Mouse (Mus musculus) ES-Bruce4 (cell line): Measurements from ENCODE around the gene Dysf. TPM values are rescaled to one million over a fixed set of nuclear protein-coding genes. Genes with fewer than 3 reads are reported as not detected.

ENCODE experiments used
- H3K27ac ChIP-seq: 2 replicates; pipeline ENCODE4 v1.5.1; 2012; ENCODE audit warnings: low read length, inconsistent platforms; ENCODE audit not compliant: insufficient read depth
- H3K27me3 ChIP-seq: 2 replicates; pipeline ENCODE4 v1.6.1; 2012; ENCODE audit warnings: mild to moderate bottlenecking, low read length, inconsistent platforms; ENCODE audit not compliant: control insufficient read depth, poor library complexity, insufficient read depth, severe bottlenecking
- H3K36me3 ChIP-seq: 2 replicates; pipeline ENCODE4 v1.6.1; 2012; ENCODE audit warnings: inconsistent platforms, mild to moderate bottlenecking, low read length, moderate library complexity; ENCODE audit not compliant: control insufficient read depth, poor library complexity, insufficient read depth, severe bottlenecking
- H3K4me1 ChIP-seq: one replicate; pipeline ENCODE4 v1.8.1; 2011; ENCODE audit warnings: low read length; ENCODE audit not compliant: control insufficient read depth, insufficient read depth
- H3K4me3 ChIP-seq: 2 replicates; pipeline ENCODE4 v1.5.1; 2011; ENCODE audit warnings: low read depth, mild to moderate bottlenecking, low read length
- H3K9ac ChIP-seq: 2 replicates; pipeline ENCODE4 v1.6.1; 2012; ENCODE audit warnings: low read depth, mild to moderate bottlenecking, inconsistent platforms; ENCODE audit not compliant: poor library complexity, severe bottlenecking
- H3K9me3 ChIP-seq: replicated peaks from 2 replicates; pipeline ENCODE4 v1.6.1; 2012; ENCODE audit warnings: mild to moderate bottlenecking, low read length, inconsistent platforms; ENCODE audit not compliant: control insufficient read depth, poor library complexity, insufficient read depth, severe bottlenecking
- CTCF ChIP-seq: IDR thresholded peaks from one replicate; pipeline ENCODE4 v1.8.1; 2011; ENCODE audit warnings: low read depth, low read length
- EP300 ChIP-seq: IDR thresholded peaks from 2 replicates; pipeline ENCODE4 v1.6.1; 2011; ENCODE audit warnings: low read depth, low read length; ENCODE audit not compliant: insufficient read depth
- POLR2A ChIP-seq: IDR thresholded peaks from one replicate; pipeline ENCODE4 v1.8.1; 2011; ENCODE audit warnings: low read length; ENCODE audit not compliant: insufficient read depth
- polyA plus RNA-seq: library from polyadenylated mRNA; stranded (reverse); fragments of >200 nt; gene quantifications from 2 replicates; pipeline ENCODE4 v1.2.4, GENCODE M21; 2011; ENCODE audit warnings: low read depth; ENCODE audit not compliant: missing spikeins, insufficient read depth, insufficient read length

Dysf gene
- polyA plus RNA-seq, 1 experiment: 18.5 TPM

DNA sequence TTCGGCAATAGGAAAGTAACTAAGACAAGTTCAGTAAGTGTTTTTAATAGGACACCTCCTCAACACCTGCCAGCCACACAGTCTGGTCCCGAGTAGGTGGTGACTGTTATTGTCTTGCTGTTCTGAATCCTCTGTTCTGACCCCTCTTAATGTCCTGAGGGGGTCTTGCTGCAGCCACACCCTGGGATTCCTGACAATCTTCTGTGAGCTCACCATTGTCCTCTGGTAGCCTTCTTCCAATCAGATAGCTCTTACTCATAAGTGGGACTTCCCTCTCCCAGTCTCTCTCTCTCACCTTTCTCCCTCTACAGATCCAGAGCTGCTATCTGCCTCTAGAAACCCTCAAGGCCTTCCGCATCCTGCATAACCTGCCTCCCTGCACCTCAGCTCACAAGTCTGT is 36.3 kb downstream of the Dysf start:
- Histone ChIP-seq H3K27me3 (no peaks in the 10 kb centered on the region), H3K9me3 (no peaks in the 10 kb centered on the region), H3K36me3 (no peaks in the 10 kb centered on the region), H3K27ac (peak overlapping the region; percentile 82), H3K9ac (no peak overlapping the region), H3K4me1 (peaks cover 6% of the 10 kb centered on the region), H3K4me3 (no peak overlapping the region)
- TF ChIP-seq EP300: peak; percentile 84
- no peak for TF ChIP-seq POLR2A

DNA sequence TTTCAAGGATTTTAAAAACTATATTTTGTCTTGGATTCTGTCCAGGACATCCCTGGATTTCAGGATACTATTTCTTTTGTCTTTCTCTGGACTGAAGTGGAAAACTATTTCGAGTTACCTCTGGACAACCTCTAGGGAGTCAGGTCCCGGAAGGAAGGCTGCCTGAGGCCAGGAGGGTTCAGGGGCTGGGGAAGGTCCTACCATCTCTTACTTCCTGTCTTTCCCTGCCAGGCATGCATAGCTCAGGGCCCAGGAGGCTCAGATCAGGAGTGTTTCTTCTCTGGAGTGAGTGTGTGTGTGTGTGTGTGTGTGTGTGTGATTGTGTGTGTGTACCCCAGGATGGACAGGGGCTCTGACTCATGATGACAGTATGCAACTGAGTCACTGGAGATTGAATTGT is 40.5 kb downstream of the Dysf start:
- Histone ChIP-seq H3K9ac (no peak overlapping the region), H3K36me3 (no peaks in the 10 kb centered on the region), H3K4me3 (no peak overlapping the region), H3K9me3 (no peaks in the 10 kb centered on the region), H3K4me1 (peaks cover 11% of the 10 kb centered on the region), H3K27ac (no peak overlapping the region), H3K27me3 (no peaks in the 10 kb centered on the region)
- TF ChIP-seq CTCF: no peak
- TF ChIP-seq POLR2A: no peak
- no peak for TF ChIP-seq EP300

DNA sequence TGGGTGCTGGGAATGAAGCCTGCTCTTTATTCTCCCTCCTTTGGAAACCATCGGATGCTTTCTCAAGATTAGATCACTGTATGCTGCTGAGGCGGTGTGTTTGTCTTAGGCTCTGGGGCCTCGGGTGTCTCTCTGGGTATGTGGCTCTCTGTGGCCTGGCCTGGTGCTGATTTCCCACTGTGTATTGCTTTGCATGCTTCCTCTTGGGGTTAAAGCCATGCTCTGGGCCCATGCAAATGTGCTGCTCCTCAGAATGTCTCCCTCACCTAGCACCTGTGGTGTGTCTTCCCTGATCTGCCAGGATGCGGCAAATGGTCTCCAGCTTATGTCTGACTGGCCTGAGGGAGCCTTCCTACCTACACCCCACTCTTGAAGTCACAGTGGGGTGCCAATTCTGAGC is 41.8 kb downstream of the Dysf start:
- Histone ChIP-seq H3K4me1 (peaks cover 14% of the 10 kb centered on the region), H3K9me3 (no peaks in the 10 kb centered on the region), H3K27ac (peak overlapping the region; percentile 23; the same call in 1 of the 2 replicates), H3K27me3 (no peaks in the 10 kb centered on the region), H3K4me3 (no peak overlapping the region), H3K9ac (no peak overlapping the region), H3K36me3 (no peaks in the 10 kb centered on the region)
- TF ChIP-seq CTCF (no peak), POLR2A (no peak), EP300 (no peak)

DNA sequence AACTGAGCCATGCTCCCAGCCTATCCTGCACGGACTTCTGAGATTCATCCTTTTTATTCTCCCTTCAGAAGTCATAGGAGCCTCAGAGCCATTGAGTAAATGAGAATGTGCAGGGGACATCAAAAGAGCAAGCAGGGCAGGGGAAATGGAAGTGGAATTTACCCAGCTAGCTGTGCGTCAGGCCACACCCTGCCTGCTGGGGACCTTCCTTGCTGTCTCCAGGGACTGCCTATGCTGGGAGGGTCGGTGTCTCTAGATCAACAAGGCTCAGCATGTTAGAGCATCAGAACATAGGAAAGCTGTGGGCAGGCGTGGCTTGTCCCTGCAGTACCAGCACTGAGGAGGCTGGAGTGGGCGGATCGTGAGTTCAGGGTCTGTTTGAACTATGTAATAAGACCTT is 42.6 kb downstream of the Dysf start:
- H3K27ac ChIP-seq: peak overlapping the region; percentile 23; the same call in 1 of the 2 replicates
- no peaks in the 10 kb centered on the region for H3K27me3 ChIP-seq
- TF ChIP-seq EP300 (peak; percentile 95), POLR2A (no peak)
- H3K36me3 ChIP-seq: no peaks in the 10 kb centered on the region
- peaks cover 14% of the 10 kb centered on the region for H3K4me1 ChIP-seq
- no peaks in the 10 kb centered on the region for H3K9me3 ChIP-seq
- no peak overlapping the region for H3K4me3 ChIP-seq
- H3K9ac ChIP-seq: no peak overlapping the region

DNA sequence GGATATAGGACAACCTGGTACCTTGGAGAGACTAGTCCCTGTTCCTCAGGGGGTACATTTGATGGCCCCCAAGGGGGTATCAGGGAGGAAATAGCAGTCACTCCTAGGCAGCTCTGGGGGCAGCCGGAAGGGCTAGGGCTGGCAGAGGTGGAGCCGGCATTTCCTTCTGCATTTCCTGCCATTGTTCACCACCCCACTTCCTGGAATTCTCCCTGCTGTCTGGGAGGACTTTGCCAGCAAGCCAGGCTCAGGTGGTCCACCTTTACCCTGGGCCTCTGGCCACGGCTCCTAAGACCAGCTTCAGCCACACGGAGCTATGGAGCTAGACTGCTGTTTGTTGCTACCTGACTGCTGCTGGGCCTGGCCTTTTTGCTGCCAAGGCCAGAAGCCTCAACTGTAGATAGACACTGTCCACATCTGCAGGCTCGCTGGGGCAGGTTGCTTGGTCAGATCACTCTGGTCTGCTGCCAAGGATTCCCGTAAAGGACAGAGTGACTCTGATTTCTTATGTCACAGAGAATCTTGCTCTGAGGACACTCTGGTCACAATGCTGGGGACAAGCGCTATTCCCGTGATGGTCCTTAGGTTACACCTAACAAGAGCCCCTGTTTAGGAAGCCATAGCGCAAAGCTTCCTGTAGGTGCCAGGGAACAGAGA is 45.6 kb downstream of the Dysf start:
- no peak for TF ChIP-seq CTCF
- 0 out of 2 replicates have a peak, but pooled peaks have one; percentile 23 for TF ChIP-seq EP300
- Histone ChIP-seq H3K4me3 (no peak overlapping the region), H3K9ac (no peak overlapping the region), H3K36me3 (no peaks in the 10 kb centered on the region), H3K27me3 (no peaks in the 10 kb centered on the region), H3K9me3 (no peaks in the 10 kb centered on the region), H3K27ac (no peak overlapping the region; the same call in 1 of the 2 replicates), H3K4me1 (peaks cover 15% of the 10 kb centered on the region)

DNA sequence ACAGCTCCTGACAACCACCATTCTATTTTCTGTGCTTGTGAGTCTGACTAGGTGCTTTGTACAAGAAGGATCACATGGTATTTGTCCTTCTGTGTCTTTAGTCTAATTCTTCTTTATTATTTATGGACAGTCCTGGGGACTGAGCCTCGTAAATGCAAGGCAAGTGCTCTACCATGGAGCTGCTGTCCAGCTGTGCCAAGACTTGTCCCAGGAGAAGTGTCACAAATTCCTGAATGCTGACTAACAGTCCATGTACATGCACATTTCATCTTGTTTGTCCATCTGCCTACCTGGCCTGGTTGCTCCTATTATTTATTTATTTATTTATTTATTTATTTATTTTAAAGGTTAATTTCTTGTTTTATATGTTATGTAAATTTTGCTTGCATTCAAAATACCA is 47.2 kb downstream of the Dysf start:
- Histone ChIP-seq H3K27ac (no peak overlapping the region), H3K36me3 (no peaks in the 10 kb centered on the region), H3K4me3 (no peak overlapping the region), H3K4me1 (peaks cover 11% of the 10 kb centered on the region), H3K9me3 (no peaks in the 10 kb centered on the region), H3K9ac (no peak overlapping the region), H3K27me3 (no peaks in the 10 kb centered on the region)
- TF ChIP-seq CTCF: no peak
- TF ChIP-seq EP300: no peak
- TF ChIP-seq POLR2A: no peak
